Comparison of ENCODE assay signal across 11 mouse cellular contexts in the genomic region with DNA sequence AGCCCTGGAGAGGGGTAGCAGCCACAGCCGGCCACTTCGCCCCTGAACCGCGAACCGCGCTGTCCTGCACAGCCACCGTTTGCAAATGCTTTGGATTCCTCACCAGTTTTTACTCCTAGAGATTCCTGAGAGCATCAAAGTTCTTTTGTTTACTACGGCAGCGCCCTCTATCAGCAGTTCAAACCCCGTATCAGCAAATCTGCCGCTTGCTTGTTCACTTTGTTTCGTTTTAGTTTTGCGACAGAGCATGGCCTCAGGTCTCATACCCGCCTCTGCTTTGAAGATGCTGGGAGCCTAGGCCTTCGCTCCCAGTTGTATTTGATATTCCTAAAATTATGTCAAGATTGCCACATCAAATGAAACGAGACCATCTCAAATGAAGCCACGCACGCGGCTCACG. TPM values are rescaled to one million over a fixed set of nuclear protein-coding genes. Genes with fewer than 3 reads are reported as not detected.
A peak's percentile ranks its signal among the peaks of the same experiment; 100 is the strongest.
DNase-seq lines count a peak whose midpoint lies in the region; ATAC-seq lines count a peak whose summit lies in the region.
"Had no signal": no experiment of that assay in that cellular context is flagged by ENCODE, and none has a peak within 500 bp of the region (broad histone marks: within the 10 kb centered on the region; RNA-seq: fewer than 3 reads in every experiment).

No protein-coding gene starts in this region.

- intact Hi-C loops in heart, postnatal 14 days (cut with DNase I), result no loop called here

- no peaks in the 10 kb centered on the region for H3K9me3 ChIP-seq in heart, embryonic 11.5 days (replicated peaks; ENCODE audit: control insufficient read depth, low read length)
- no peaks in the 10 kb centered on the region for H3K9me3 ChIP-seq in intestine, embryonic 16.5 days (ENCODE audit: control insufficient read depth, low read length)
- H3K9me3 ChIP-seq: embryonic facial prominence, embryonic 12.5 days had no signal

- H3K4me2 ChIP-seq in heart, embryonic 11.5 days, result peak overlapping the region; percentile 43
- H3K4me2 ChIP-seq in intestine, embryonic 16.5 days (ENCODE audit: low read depth, low read length), result peak overlapping the region; percentile 31; the same call in 1 of the 2 replicates
- H3K4me2 ChIP-seq: embryonic facial prominence, embryonic 12.5 days had no signal

- no peak for DNase-seq in heart, postnatal 14 days
- peak; percentile 26 for DNase-seq in T-cell, adult 2 months (ENCODE audit: low spot score)
- no peak for DNase-seq in frontal cortex, postnatal 14 days (ENCODE audit: low spot score in 2 of 2)
- DNase-seq in layer of hippocampus, postnatal 36 days, result no peak
- no peak for DNase-seq in urinary bladder, postnatal 36 days (ENCODE audit: low spot score in 2 of 2)

- no peaks in the 10 kb centered on the region for H3K36me3 ChIP-seq in heart, embryonic 11.5 days (ENCODE audit: control insufficient read depth, insufficient read depth, low read length)
- H3K36me3 ChIP-seq in intestine, embryonic 16.5 days (ENCODE audit: control insufficient read depth, insufficient read depth, low read length), result no peaks in the 10 kb centered on the region
- H3K36me3 ChIP-seq: embryonic facial prominence, embryonic 12.5 days had no signal

- peak overlapping the region; percentile 49; the same call in 1 of the 2 replicates for H3K9ac ChIP-seq in heart, embryonic 11.5 days (ENCODE audit: low read depth, low read length)
- no peak overlapping the region; the same call in 1 of the 2 replicates for H3K9ac ChIP-seq in intestine, embryonic 16.5 days (ENCODE audit: low read depth, low read length)
- H3K9ac ChIP-seq: embryonic facial prominence, embryonic 12.5 days had no signal

- 29% methylated on average over 20 of the region's 20 CpGs for WGBS in heart, embryonic 11.5 days (ENCODE audit: insufficient replicate concordance)
- WGBS in intestine, embryonic 16.5 days, result 51% methylated on average over 20 of the region's 20 CpGs

- H3K4me3 ChIP-seq in heart, embryonic 11.5 days (ENCODE audit: low read depth, low read length), result peak overlapping the region; percentile 0; the same call in 1 of the 2 replicates
- H3K4me3 ChIP-seq in intestine, embryonic 16.5 days (ENCODE audit: low read length), result peak overlapping the region; percentile 41
- H3K4me3 ChIP-seq: embryonic facial prominence, embryonic 12.5 days had no signal

- no peak overlapping the region for H3K27ac ChIP-seq in heart, embryonic 11.5 days (ENCODE audit: low read depth, low read length)
- no peak overlapping the region for H3K27ac ChIP-seq in intestine, embryonic 16.5 days (ENCODE audit: low read length)
- H3K27ac ChIP-seq: embryonic facial prominence, embryonic 12.5 days; kidney, postnatal 0 days had no signal

- 0 out of 2 replicates have a peak, but pooled peaks cover 5% of the 10 kb centered on the region for H3K4me1 ChIP-seq in heart, embryonic 11.5 days (ENCODE audit: control insufficient read depth, insufficient read depth, low read length)
- no peaks in the 10 kb centered on the region for H3K4me1 ChIP-seq in intestine, embryonic 16.5 days (ENCODE audit: control insufficient read depth, insufficient read depth, low read length)
- H3K4me1 ChIP-seq: embryonic facial prominence, embryonic 12.5 days had no signal

- no peaks in the 10 kb centered on the region for H3K27me3 ChIP-seq in heart, embryonic 11.5 days (ENCODE audit: control insufficient read depth, insufficient read depth, low read length)
- H3K27me3 ChIP-seq in intestine, embryonic 16.5 days (replicated peaks; ENCODE audit: control insufficient read depth, insufficient read depth, low read length), result no peaks in the 10 kb centered on the region
- H3K27me3 ChIP-seq: embryonic facial prominence, embryonic 12.5 days; Patski had no signal

- no peak for ATAC-seq in heart, embryonic 11.5 days (replicated peaks; ENCODE audit: insufficient number of reproducible peaks, low FRiP score, low TSS enrichment)
- ATAC-seq in intestine, embryonic 16.5 days, result 0 out of 2 replicates have a peak, but pooled peaks have one; percentile 18
- peak; percentile 26; the same call in 1 of the 2 replicates for ATAC-seq in megakaryocyte-erythroid progenitor cell, adult 5-6 weeks (replicated peaks; ENCODE audit: low FRiP score, low TSS enrichment, poor library complexity, severe bottlenecking)
- ATAC-seq: Patski had no signal

RNA-seq across cellular contexts. Expression of a gene that starts 5.0 kb away (rescaled TPM):
- not detected in 2 replicates for polyA plus RNA-seq in heart, embryonic 11.5 days (2014; fragmentation: Nextera tagmentation; extraction: Ambion mirVana)
- total RNA-seq in heart, postnatal 14 days (2021), result not detected
- polyA plus RNA-seq in intestine, embryonic 16.5 days (2015; fragmentation: Nextera tagmentation; extraction: Ambion mirVana), result not detected in 2 replicates
- total RNA-seq in megakaryocyte-erythroid progenitor cell, adult 5-6 weeks (2014; fragmentation: Nextera tagmentation), result not detected in 2 replicates
- total RNA-seq in megakaryocyte-erythroid progenitor cell, adult 5-6 weeks (2017), result not detected in 2 replicates
- not detected for total RNA-seq in layer of hippocampus, postnatal 36 days (2021)
